10 mouse cellular contexts compared by ENCODE assay signal in the genomic region with DNA sequence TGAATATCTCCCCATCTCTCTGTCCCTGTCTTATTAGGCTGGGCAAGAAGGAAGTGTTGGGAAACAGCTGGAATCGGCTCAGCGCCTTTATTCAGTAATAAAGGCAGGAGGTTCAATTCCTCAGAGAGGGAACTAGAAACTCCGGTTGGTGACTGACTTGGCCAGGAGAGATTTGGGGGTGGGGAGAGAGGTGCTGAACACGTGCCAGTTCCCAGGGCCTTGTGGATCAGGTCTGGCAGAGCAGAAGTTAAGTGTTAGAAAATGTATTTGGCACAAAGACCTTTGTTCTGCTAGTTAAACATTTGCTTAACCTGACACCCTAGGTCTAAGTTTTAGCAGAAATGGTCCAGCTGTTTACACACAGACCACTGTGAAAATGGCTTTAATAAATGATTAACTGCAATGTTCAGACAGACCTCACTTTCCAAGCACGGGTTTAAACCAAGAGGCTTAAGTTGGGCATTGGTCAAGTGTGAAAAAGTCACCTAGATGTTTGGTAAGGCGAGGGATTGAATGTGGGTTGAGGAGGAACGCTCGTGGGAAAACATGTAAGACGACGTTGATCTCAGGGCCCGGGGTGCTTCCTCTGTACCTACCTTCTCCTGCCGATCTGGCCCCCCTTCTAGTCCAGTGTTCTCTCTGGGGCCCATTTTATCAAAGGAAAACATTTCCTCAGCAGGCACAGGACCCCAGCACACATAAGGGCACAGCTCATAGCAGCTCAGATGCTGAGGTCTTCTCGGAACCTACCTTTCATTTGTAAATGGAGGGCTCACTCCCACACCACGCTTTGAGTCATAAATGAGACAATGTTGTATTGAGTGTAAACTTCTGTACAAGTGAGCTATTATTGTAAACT. TPM values are rescaled to one million over a fixed set of nuclear protein-coding genes. Genes with fewer than 3 reads are reported as not detected.
A peak's percentile ranks its signal among the peaks of the same experiment; 100 is the strongest.
DNase-seq lines count a peak whose midpoint lies in the region; ATAC-seq and TF ChIP-seq lines count a peak whose summit lies in the region.
"Had no signal": no experiment of that assay in that cellular context is flagged by ENCODE, and none has a peak within 500 bp of the region (broad histone marks: within the 10 kb centered on the region; RNA-seq: fewer than 3 reads in every experiment).

No protein-coding gene starts in this region.

- peak; percentile 67 for ATAC-seq in embryonic facial prominence, embryonic 14.5 days (ENCODE audit: low read depth)
- ATAC-seq in lung, postnatal 0 days, result peak; percentile 87
- no peak for ATAC-seq in hindbrain, embryonic 14.5 days (ENCODE audit: low FRiP score)
- ATAC-seq in forebrain, embryonic 16.5 days, result no peak

- no peaks in the 10 kb centered on the region for H3K9me3 ChIP-seq in embryonic facial prominence, embryonic 14.5 days (ENCODE audit: control insufficient read depth, low read length)
- no peaks in the 10 kb centered on the region for H3K9me3 ChIP-seq in lung, postnatal 0 days (ENCODE audit: low read length)
- no peaks in the 10 kb centered on the region for H3K9me3 ChIP-seq in hindbrain, embryonic 14.5 days (ENCODE audit: control insufficient read depth, low read length)
- no peaks in the 10 kb centered on the region for H3K9me3 ChIP-seq in forebrain, embryonic 16.5 days (ENCODE audit: control insufficient read depth, low read length)

- peak; percentile 82 for DNase-seq in adipocyte (ENCODE audit: low spot score)
- peak; percentile 81 for DNase-seq in embryonic facial prominence, embryonic 14.5 days (ENCODE audit: low spot score)
- DNase-seq in kidney, adult 9 months, result peak; percentile 96
- DNase-seq in lung, postnatal 0 days (ENCODE audit: low spot score), result peak; percentile 88
- DNase-seq in retina, postnatal 1 day, result no peak
- no peak for DNase-seq in hindbrain, embryonic 14.5 days (ENCODE audit: low spot score)
- DNase-seq: cerebellum, adult 9-11 months had no signal

- peaks cover 9% of the 10 kb centered on the region for H3K4me1 ChIP-seq in embryonic facial prominence, embryonic 14.5 days (ENCODE audit: control insufficient read depth, insufficient read depth, low read length)
- H3K4me1 ChIP-seq in lung, postnatal 0 days (ENCODE audit: insufficient read depth, low read depth, low read length), result no peaks in the 10 kb centered on the region
- H3K4me1 ChIP-seq in hindbrain, embryonic 14.5 days (replicated peaks; ENCODE audit: control insufficient read depth, insufficient read depth, low read length), result no peaks in the 10 kb centered on the region
- no peaks in the 10 kb centered on the region for H3K4me1 ChIP-seq in forebrain, embryonic 16.5 days (replicated peaks; ENCODE audit: control insufficient read depth, insufficient read depth, low read length)

- no peak overlapping the region for H3K4me2 ChIP-seq in embryonic facial prominence, embryonic 14.5 days (ENCODE audit: low read depth, low read length)
- H3K4me2 ChIP-seq in lung, postnatal 0 days (replicated peaks; ENCODE audit: low read depth, low read length), result no peak overlapping the region
- H3K4me2 ChIP-seq in hindbrain, embryonic 14.5 days (replicated peaks), result no peak overlapping the region
- no peak overlapping the region for H3K4me2 ChIP-seq in forebrain, embryonic 16.5 days (ENCODE audit: low read length)

- H3K27ac ChIP-seq in embryonic facial prominence, embryonic 14.5 days (replicated peaks; ENCODE audit: low read depth, low read length), result peak overlapping the region; percentile 33; the same call in 1 of the 2 replicates
- peak overlapping the region; percentile 80 for H3K27ac ChIP-seq in lung, postnatal 0 days (ENCODE audit: low read length)
- no peak overlapping the region for H3K27ac ChIP-seq in hindbrain, embryonic 14.5 days
- no peak overlapping the region for H3K27ac ChIP-seq in forebrain, embryonic 16.5 days (ENCODE audit: low read length)
- H3K27ac ChIP-seq: heart, adult 2 months; liver, embryonic 14.5 days had no signal

- H3K4me3 ChIP-seq in embryonic facial prominence, embryonic 14.5 days (ENCODE audit: low read depth, low read length), result no peak overlapping the region
- no peak overlapping the region for H3K4me3 ChIP-seq in lung, postnatal 0 days (ENCODE audit: low read depth, low read length)
- no peak overlapping the region for H3K4me3 ChIP-seq in hindbrain, embryonic 14.5 days (replicated peaks; ENCODE audit: low read length)
- H3K4me3 ChIP-seq in forebrain, embryonic 16.5 days (replicated peaks; ENCODE audit: low read length), result no peak overlapping the region
- H3K4me3 ChIP-seq: heart, adult 2 months had no signal

- H3K9ac ChIP-seq in embryonic facial prominence, embryonic 14.5 days (ENCODE audit: low read depth, low read length), result no peak overlapping the region
- no peak overlapping the region for H3K9ac ChIP-seq in lung, postnatal 0 days (replicated peaks; ENCODE audit: low read depth)
- H3K9ac ChIP-seq in hindbrain, embryonic 14.5 days, result no peak overlapping the region
- no peak overlapping the region for H3K9ac ChIP-seq in forebrain, embryonic 16.5 days (replicated peaks; ENCODE audit: low read depth, low read length)
- H3K9ac ChIP-seq: liver, embryonic 14.5 days had no signal

- TF ChIP-seq CTCF in lung, postnatal 0 days (IDR thresholded peaks at IDR 0.05), result no peak

- peak; percentile 64 for TF ChIP-seq EP300 in lung, postnatal 0 days (IDR thresholded peaks at IDR 0.05)

- 51% methylated on average over 14 of the region's 14 CpGs for WGBS in embryonic facial prominence, embryonic 14.5 days
- WGBS in lung, postnatal 0 days, result 38% methylated on average over 14 of the region's 14 CpGs
- WGBS in hindbrain, embryonic 14.5 days, result 54% methylated on average over 14 of the region's 14 CpGs
- 66% methylated on average over 14 of the region's 14 CpGs for WGBS in forebrain, embryonic 16.5 days

- no peaks in the 10 kb centered on the region for H3K27me3 ChIP-seq in embryonic facial prominence, embryonic 14.5 days (replicated peaks; ENCODE audit: control insufficient read depth, insufficient read depth, low read length)
- no peaks in the 10 kb centered on the region for H3K27me3 ChIP-seq in lung, postnatal 0 days (replicated peaks; ENCODE audit: insufficient read depth, low read length)
- no peaks in the 10 kb centered on the region for H3K27me3 ChIP-seq in hindbrain, embryonic 14.5 days (ENCODE audit: control insufficient read depth, insufficient read depth, low read length)
- no peaks in the 10 kb centered on the region for H3K27me3 ChIP-seq in forebrain, embryonic 16.5 days (replicated peaks; ENCODE audit: control insufficient read depth, insufficient read depth, low read length)

- H3K36me3 ChIP-seq in embryonic facial prominence, embryonic 14.5 days (ENCODE audit: control insufficient read depth, insufficient read depth, low read length), result no peaks in the 10 kb centered on the region
- no peaks in the 10 kb centered on the region for H3K36me3 ChIP-seq in lung, postnatal 0 days (ENCODE audit: insufficient read depth, low read length)
- no peaks in the 10 kb centered on the region for H3K36me3 ChIP-seq in hindbrain, embryonic 14.5 days (replicated peaks; ENCODE audit: control insufficient read depth, insufficient read depth)
- no peaks in the 10 kb centered on the region for H3K36me3 ChIP-seq in forebrain, embryonic 16.5 days (ENCODE audit: control insufficient read depth, insufficient read depth)

RNA-seq across cellular contexts. Expression of gene Sars, which starts 32.0 kb away (rescaled TPM):
- polyA plus RNA-seq in embryonic facial prominence, embryonic 14.5 days (2014; fragmentation: Nextera tagmentation; extraction: Ambion mirVana), result 111 and 125 TPM in 2 replicates
- 81.0 and 81.3 TPM in 2 replicates for polyA plus RNA-seq in lung, postnatal 0 days (2015; fragmentation: Nextera tagmentation; extraction: Ambion mirVana)
- polyA plus RNA-seq in hindbrain, embryonic 14.5 days (2014; fragmentation: Nextera tagmentation; extraction: Ambion mirVana), result 207 and 222 TPM in 2 replicates
- polyA plus RNA-seq in forebrain, embryonic 16.5 days (2015; fragmentation: Nextera tagmentation; extraction: Ambion mirVana), result 230 and 238 TPM in 2 replicates

RNA-seq across cellular contexts. Expression of gene 1700013F07Rik, which starts 57.0 kb away (rescaled TPM):
- polyA plus RNA-seq in embryonic facial prominence, embryonic 14.5 days (2014; fragmentation: Nextera tagmentation; extraction: Ambion mirVana), result 0.63 and 1.1 TPM in 2 replicates
- 6.4 and 7.9 TPM in 2 replicates for polyA plus RNA-seq in lung, postnatal 0 days (2015; fragmentation: Nextera tagmentation; extraction: Ambion mirVana)
- polyA plus RNA-seq in hindbrain, embryonic 14.5 days (2014; fragmentation: Nextera tagmentation; extraction: Ambion mirVana), result 1.7 and 2.8 TPM in 2 replicates
- polyA plus RNA-seq in forebrain, embryonic 16.5 days (2015; fragmentation: Nextera tagmentation; extraction: Ambion mirVana), result 1.0 and 2.0 TPM in 2 replicates
- polyA plus RNA-seq: liver, embryonic 14.5 days had no signal

RNA-seq across cellular contexts. Expression of gene 5330417C22Rik, which starts 59.3 kb away (rescaled TPM):
- polyA plus RNA-seq in embryonic facial prominence, embryonic 14.5 days (2014; fragmentation: Nextera tagmentation; extraction: Ambion mirVana), result 2.2 and 2.5 TPM in 2 replicates
- 32.4 and 45.7 TPM in 2 replicates for polyA plus RNA-seq in lung, postnatal 0 days (2015; fragmentation: Nextera tagmentation; extraction: Ambion mirVana)
- polyA plus RNA-seq in hindbrain, embryonic 14.5 days (2014; fragmentation: Nextera tagmentation; extraction: Ambion mirVana), result 15.4 and 18.3 TPM in 2 replicates
- polyA plus RNA-seq in forebrain, embryonic 16.5 days (2015; fragmentation: Nextera tagmentation; extraction: Ambion mirVana), result 12.1 and 13.3 TPM in 2 replicates

Comparison
In these comparisons a context has a peak if more than half of its experiments do, and no peak if none do; other contexts are left out.
1. DNase-seq: peak in adipocyte (single experiment), embryonic facial prominence, embryonic 14.5 days (single experiment), kidney, adult 9 months (single experiment) and lung, postnatal 0 days (single experiment); none in retina, postnatal 1 day (single experiment) and hindbrain, embryonic 14.5 days (single experiment).
2. ATAC-seq: peak in embryonic facial prominence, embryonic 14.5 days (single experiment) and lung, postnatal 0 days (single experiment); none in hindbrain, embryonic 14.5 days (single experiment) and forebrain, embryonic 16.5 days (single experiment).
3. H3K27ac ChIP-seq: peak in embryonic facial prominence, embryonic 14.5 days (single experiment) and lung, postnatal 0 days (single experiment); none in hindbrain, embryonic 14.5 days (single experiment) and forebrain, embryonic 16.5 days (single experiment).